Mouse (Mus musculus): ENCODE results near the gene Trio.

DNA sequence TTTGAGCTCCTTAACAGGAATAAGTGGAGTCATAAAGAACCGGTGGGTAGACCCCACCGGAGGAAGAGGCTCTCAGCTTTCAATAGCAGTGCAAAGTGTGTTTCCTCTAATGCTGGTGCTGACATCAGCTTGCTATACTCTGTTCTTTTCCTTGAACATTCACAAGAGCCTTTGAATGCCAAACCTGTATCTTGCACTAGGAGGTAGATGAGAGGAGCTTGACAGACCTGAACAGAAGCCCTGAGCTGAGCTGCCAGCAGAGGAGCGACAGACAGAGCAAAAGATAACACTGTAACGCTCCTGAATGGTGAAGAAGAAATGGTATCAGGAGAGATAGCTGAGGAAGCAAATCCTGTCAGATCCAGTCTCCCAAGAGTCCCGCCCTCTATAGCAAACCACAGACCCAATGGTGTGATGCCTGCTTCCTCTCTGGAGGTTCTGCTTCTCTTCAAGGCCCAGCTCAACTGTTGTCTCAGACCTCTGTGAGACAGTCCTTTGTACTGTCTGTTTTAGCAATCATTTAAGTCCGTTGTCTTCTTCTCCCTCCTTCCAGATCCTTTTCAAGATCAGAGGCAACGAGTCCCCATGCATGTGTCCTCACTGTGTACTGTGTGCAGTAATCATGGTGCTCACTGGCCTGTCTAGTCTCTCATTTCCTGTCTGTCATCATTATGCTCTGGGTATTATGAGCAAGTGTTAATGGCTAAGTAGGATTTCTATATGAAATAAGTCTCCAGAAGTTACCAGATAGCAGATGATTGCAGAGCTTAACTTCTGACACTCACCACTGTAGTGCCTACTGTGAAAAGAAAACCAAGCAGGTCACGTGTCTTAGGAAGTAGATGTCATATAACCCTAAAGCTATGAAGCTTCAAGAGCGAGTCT lies 300.6 kb downstream of the Trio start:
- TF ChIP-seq POLR2A (IDR thresholded peaks at IDR 0.05; ENCODE audit: insufficient read length, low read depth) = no peak
- no peak for TF ChIP-seq E2F4 (IDR thresholded peaks at IDR 0.05; ENCODE audit: insufficient read depth)
- no peak for TF ChIP-seq USF1 (IDR thresholded peaks at IDR 0.05; ENCODE audit: low read depth)
- TF ChIP-seq MYOG (IDR thresholded peaks at IDR 0.05; ENCODE audit: control insufficient read depth in 1 of 3, insufficient read depth in 1 of 3, insufficient read length in 2 of 3, low read depth in 2 of 3) = no peak
- no peak for TF ChIP-seq MAX (IDR thresholded peaks at IDR 0.05; ENCODE audit: low read depth)
- no peak for TF ChIP-seq REST (IDR thresholded peaks at IDR 0.05; ENCODE audit: insufficient read depth, insufficient read length)
- TF ChIP-seq TCF12 (IDR thresholded peaks at IDR 0.05; ENCODE audit: insufficient read depth, poor library complexity, severe bottlenecking) = no peak
- no peak for TF ChIP-seq CEBPB (IDR thresholded peaks at IDR 0.05; ENCODE audit: insufficient read depth, poor library complexity, severe bottlenecking)
- TF ChIP-seq MYOD1 (IDR thresholded peaks at IDR 0.05; ENCODE audit: control insufficient read depth in 1 of 3, insufficient read length in 2 of 3, low read depth in 2 of 3) = no peak
- TF ChIP-seq POLR2AphosphoS2 (IDR thresholded peaks at IDR 0.05; ENCODE audit: insufficient read length, low read depth) = no peak
- no peak for TF ChIP-seq TCF3 (IDR thresholded peaks at IDR 0.05; ENCODE audit: insufficient read length, low read depth)

Data from myocyte (in vitro differentiated cells).